Mouse (Mus musculus): ENCODE results near the gene Esp1. TPM values are rescaled to one million over a fixed set of nuclear protein-coding genes. Genes with fewer than 3 reads are reported as not detected.
A peak's percentile ranks its signal among the peaks of the same experiment; 100 is the strongest.

Gene Esp1
- not detected for total RNA-seq (2022)

GRCm38 (mm10) chr17:40726820-40727219 is at the start of gene Esp1:
TSS of gene Esp1 (plus strand) at chr17:40727120.
- no peak for DNase-seq

GRCm38 (mm10) chr17:40716273-40716672 is 10.6 kb upstream of the Esp1 start:
- no peak for DNase-seq

DNA sequence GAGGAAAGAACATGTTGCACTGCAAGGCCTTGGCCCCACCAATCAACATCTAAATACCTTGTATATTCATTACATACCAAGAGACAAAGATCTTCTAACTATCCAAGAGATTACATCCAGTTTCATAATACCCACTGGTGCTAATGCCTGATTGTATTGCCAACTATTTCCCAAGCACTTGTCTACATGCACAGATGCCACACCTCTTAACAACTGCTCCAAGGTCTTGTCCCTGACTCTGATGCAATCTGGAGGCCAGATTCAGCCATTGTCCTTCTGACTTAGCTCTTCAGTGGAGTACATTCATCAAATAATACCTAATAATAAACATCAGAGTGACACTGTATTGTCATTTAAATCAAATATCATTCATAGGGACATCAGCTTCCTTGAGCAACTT is 9.9 kb upstream of the Esp1 start:
- peak; percentile 33 for DNase-seq

DNA sequence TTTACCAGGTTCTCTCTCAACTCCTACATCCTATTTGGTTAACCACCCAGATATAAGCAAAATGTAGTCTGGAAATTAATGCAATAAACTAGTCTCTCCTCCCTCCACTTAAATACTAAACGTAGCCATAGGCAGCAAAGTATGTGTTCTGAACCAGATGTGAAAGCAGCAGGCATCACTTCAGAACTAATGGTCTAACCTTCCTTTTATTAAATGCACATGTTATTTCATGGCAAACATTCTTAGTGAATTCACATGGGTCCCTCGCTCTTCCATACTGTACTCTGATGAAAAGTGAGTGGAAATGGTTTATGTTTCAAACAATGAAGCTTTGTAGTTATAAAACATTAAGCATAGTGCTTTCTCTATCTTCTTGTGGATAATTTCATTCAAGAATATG is 4.4 kb downstream of the Esp1 start:
- no peak for DNase-seq

DNA sequence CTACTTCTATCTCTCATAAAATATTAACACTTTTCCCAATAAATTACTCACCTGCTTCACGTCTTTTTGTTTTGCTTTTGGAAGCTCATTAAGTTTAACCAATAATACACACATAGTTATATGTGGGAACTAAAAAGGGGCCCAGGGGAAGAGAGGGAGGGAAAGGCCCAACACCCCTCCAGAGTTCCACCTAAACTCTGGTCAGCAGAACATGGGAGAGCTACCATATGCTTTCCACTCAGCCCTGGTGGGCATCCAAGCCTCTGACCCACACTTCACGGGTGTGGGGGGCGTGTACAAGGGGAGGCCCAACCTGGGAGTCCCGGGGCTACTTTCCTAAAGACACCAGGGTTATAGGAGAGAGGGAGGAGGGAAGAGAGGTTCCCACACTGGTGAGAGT is 4.8 kb downstream of the Esp1 start:
- DNase-seq, result no peak

DNA sequence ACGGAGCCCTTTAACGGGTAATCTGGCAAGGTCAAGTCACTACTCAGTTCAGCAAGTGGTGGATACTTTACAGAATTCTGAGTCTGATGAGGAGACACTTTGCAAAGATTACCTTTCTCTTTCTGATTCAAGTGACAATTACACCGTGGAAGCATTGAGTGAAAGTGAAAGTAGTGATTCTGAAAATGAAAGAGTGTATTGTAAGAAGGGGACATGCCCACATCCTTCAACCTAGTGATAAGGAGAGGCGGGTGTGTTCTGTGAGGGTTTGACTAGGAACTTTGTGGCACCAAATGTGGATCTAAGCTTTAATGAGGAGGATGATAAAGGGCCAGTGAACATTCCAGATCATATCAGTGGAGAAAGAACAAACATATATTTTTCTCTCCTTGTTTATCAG is 36.7 kb downstream of the Esp1 start:
- DNase-seq, result no peak

DNA sequence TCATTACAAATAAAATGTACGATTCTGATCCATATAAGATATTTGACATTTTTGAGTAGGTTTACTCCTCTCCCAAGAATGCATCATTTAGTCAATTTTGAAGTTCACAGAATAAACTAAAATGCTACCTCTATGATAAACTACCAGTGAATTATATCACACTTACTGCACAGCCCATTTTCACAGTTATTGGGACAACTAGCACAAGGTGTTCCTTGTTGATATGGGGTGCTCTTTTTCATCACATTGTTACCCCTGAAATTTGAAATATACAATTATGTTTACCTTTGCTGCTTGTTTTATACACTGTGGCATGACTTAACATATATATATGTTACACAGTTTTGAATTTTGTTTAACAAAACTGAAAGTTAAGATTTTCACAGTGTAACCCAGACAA is 40.2 kb downstream of the Esp1 start:
- no peak for DNase-seq

Other genes with a start within 250 kb of the Esp1 start
- gene Esp8, start 207.1 kb upstream of the Esp1 start, total RNA-seq (2022), result not detected
- gene Esp6, start 165.6 kb upstream of the Esp1 start, total RNA-seq (2022), result not detected
- gene Esp4, start 128.5 kb upstream of the Esp1 start, total RNA-seq (2022), result not detected
- not detected for gene Esp3, start 95.0 kb upstream of the Esp1 start, total RNA-seq (2022)
- gene Crisp2, start 79.9 kb downstream of the Esp1 start, total RNA-seq (2022), result not detected
- gene Rhag, start 84.0 kb downstream of the Esp1 start, total RNA-seq (2022), result not detected
- 1 to 10 TPM in 2 of 4 experiments, under 1 TPM in 2; 0.49 to 1.4 (median 1.0) TPM for gene 9130008F23Rik, start 153.4 kb downstream of the Esp1 start, total RNA-seq (2022)
- not detected for gene Glyatl3, start 187.2 kb downstream of the Esp1 start, total RNA-seq (2022)
- gene Mut, start 207.6 kb downstream of the Esp1 start, total RNA-seq (2022), result 100 to 1,000 TPM; 114 to 181 (median 161) TPM
- gene Cenpq, start 207.9 kb downstream of the Esp1 start, total RNA-seq (2022), result 1 to 10 TPM; 6.9 to 9.8 (median 8.1) TPM